Mouse (Mus musculus): Measurements from ENCODE around the gene Omp. TPM values are rescaled to one million over a fixed set of nuclear protein-coding genes. Genes with fewer than 3 reads are reported as not detected.
A peak's percentile ranks its signal among the peaks of the same experiment; 100 is the strongest.

The Omp gene
- polyA plus RNA-seq, 1 experiment from 2014 or later = 2.1 TPM

DNA sequence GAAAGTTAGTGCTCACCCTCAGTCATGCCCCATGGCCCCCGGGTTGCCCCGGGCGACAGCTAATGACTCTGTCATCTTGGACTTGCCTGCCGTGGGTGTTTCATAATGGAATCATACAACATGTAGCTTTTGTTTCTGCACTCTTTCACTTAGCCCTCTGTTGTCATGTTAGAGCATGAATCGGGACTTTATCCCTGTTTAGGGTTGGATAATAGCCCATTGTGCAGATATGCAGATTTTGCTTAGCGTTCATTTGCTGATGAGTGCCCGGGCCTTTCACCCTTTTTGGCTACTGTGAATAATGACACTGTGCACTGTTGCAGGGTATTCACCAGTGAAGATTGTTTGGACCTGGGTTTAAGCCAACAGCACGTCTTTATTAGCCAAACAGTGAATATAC is 41.3 kb upstream of the Omp start:
- ATAC-seq (ENCODE audit: insufficient read depth, low FRiP score) = no peak
- Histone ChIP-seq H3K9ac (ENCODE audit: low read length) (no peak overlapping the region), H3K4me2 (ENCODE audit: low read depth, low read length) (no peak overlapping the region), H3K4me3 (replicated peaks; ENCODE audit: low read length) (no peak overlapping the region), H3K9me3 (replicated peaks; ENCODE audit: control insufficient read depth, low read length) (no peaks in the 10 kb centered on the region), H3K36me3 (ENCODE audit: control insufficient read depth, insufficient read depth, low read length) (no peaks in the 10 kb centered on the region), H3K27ac (ENCODE audit: low read length) (no peak overlapping the region), H3K27me3 (ENCODE audit: control insufficient read depth, insufficient read depth, low read length) (0 out of 2 replicates have a peak, but pooled peaks cover under 1% of the 10 kb centered on the region), H3K4me1 (ENCODE audit: control insufficient read depth, insufficient read depth, low read length) (no peaks in the 10 kb centered on the region)
- WGBS = 69% methylated on average over 8 of the region's 8 CpGs

DNA sequence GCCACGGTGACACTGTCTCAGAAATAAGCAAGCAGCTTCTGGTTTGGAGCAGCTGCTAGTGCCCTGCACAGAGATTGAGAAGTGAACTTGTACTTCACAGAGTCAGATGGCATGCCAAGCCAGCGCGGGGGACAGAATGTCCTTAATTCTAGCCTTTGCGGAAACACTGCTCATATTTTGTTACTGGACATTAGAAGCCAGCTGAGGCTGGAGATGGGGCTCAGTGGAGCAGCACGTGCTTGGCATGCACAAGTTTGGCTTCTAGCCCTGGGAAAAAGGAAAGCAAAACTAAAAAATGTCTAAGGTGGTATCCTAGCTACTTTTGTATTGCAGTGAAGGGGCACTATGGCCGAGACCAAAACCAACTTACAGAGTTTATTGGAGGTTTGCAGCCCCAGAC is 40.0 kb upstream of the Omp start:
- H3K9me3 ChIP-seq (replicated peaks; ENCODE audit: control insufficient read depth, low read length) = no peaks in the 10 kb centered on the region
- H3K9ac ChIP-seq (ENCODE audit: low read length) = no peak overlapping the region
- H3K4me2 ChIP-seq (ENCODE audit: low read depth, low read length) = no peak overlapping the region
- no peaks in the 10 kb centered on the region for H3K27me3 ChIP-seq (ENCODE audit: control insufficient read depth, insufficient read depth, low read length)
- ATAC-seq (ENCODE audit: insufficient read depth, low FRiP score) = no peak
- H3K4me3 ChIP-seq (replicated peaks; ENCODE audit: low read length) = no peak overlapping the region
- no peaks in the 10 kb centered on the region for H3K4me1 ChIP-seq (ENCODE audit: control insufficient read depth, insufficient read depth, low read length)
- H3K36me3 ChIP-seq (ENCODE audit: control insufficient read depth, insufficient read depth, low read length) = no peaks in the 10 kb centered on the region
- no peak overlapping the region for H3K27ac ChIP-seq (ENCODE audit: low read length)
- WGBS = 79% methylated on average over 6 of the region's 6 CpGs

DNA sequence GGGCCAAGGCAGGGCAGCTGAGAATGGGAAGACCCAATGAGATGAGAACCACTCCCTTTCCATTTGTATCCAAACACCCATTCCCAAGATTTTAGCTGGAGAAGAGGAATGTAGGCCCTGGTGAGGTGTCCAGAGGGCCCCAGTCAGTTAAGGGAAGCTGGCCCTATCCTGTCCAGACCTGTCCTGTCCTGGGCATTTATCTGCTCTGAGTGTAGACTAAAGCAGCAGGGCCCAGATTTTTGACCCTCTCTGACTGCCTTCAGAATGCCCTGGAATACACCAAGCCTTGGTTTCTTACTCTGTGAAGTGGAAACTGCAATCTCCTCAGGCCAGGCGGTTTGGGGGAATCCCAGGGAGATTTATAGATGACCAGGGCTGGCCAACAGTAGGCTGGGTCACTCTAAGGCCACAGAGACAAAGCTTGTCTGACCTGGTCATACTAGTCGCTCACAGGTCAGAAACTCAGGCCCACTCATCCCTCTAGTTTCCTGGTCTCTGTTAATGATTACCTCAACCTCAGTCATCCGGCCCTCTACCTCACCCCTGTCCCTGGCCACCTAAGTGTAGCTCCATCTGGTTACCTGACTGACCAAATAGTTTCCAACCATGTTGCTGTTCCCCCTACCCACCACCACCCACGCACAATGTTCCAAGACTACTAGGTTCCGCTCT is 33.4 kb upstream of the Omp start:
- Histone ChIP-seq H3K9me3 (replicated peaks; ENCODE audit: control insufficient read depth, low read length) (no peaks in the 10 kb centered on the region), H3K27me3 (ENCODE audit: control insufficient read depth, insufficient read depth, low read length) (no peaks in the 10 kb centered on the region), H3K36me3 (ENCODE audit: control insufficient read depth, insufficient read depth, low read length) (no peaks in the 10 kb centered on the region), H3K4me3 (replicated peaks; ENCODE audit: low read length) (peak overlapping the region; percentile 76), H3K4me1 (ENCODE audit: control insufficient read depth, insufficient read depth, low read length) (peaks cover 17% of the 10 kb centered on the region), H3K9ac (ENCODE audit: low read length) (peak overlapping the region; percentile 83), H3K27ac (ENCODE audit: low read length) (peak overlapping the region; percentile 92), H3K4me2 (ENCODE audit: low read depth, low read length) (peak overlapping the region; percentile 87)
- 68% methylated on average over 5 of the region's 5 CpGs for WGBS
- peak; percentile 38; the same call in 1 of the 2 replicates for ATAC-seq (ENCODE audit: insufficient read depth, low FRiP score)

DNA sequence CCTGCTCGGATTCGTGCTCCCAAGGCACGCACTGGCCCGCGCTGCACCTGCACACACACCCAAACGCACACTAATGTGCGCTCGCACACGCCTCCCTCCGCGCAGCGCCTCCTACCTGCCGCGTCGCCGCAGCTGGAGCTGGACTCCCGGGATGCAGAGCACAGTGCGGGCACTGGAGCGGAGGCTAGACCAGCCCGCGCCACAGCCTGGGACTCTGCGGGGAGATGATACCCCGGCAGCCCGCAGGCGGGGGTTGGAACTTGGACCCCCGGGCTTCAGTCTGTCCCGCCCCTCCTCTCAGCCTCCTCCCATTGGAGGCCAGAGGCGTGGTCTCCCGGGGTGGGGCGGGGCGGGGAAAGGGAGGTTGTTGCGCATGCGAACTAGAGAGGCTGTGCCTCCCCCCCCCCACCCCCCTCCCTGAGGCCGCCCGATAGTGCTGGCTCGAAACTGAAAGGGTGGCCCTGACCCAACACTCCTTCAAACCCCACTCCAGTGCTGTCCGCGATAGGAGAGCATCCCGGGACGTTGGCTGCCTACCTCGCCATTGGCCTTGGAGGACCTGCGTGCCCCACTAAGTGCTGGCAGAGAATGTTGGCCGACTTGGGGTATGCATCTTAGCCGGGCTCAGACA is 32.7 kb upstream of the Omp start, which contains the start of gene Capn5:
TSS of gene Capn5 (minus strand) at position 346 of the 631 bp plus-strand sequence.
- Histone ChIP-seq H3K27ac (ENCODE audit: low read length) (peak within 1 kb of the TSS; percentile 92), H3K4me1 (ENCODE audit: control insufficient read depth, insufficient read depth, low read length) (peaks cover 17% of the 10 kb centered on the region), H3K27me3 (ENCODE audit: control insufficient read depth, insufficient read depth, low read length) (no peaks in the 10 kb centered on the region), H3K9ac (ENCODE audit: low read length) (peak within 1 kb of the TSS; percentile 83), H3K4me2 (ENCODE audit: low read depth, low read length) (peak within 1 kb of the TSS; percentile 87), H3K36me3 (ENCODE audit: control insufficient read depth, insufficient read depth, low read length) (no peaks in the 10 kb centered on the region), H3K4me3 (replicated peaks; ENCODE audit: low read length) (peak within 1 kb of the TSS; percentile 76), H3K9me3 (replicated peaks; ENCODE audit: control insufficient read depth, low read length) (no peaks in the 10 kb centered on the region)
- ATAC-seq (ENCODE audit: insufficient read depth, low FRiP score) = peak; percentile 86
- WGBS = 2% methylated on average over 43 of the region's 44 CpGs

DNA sequence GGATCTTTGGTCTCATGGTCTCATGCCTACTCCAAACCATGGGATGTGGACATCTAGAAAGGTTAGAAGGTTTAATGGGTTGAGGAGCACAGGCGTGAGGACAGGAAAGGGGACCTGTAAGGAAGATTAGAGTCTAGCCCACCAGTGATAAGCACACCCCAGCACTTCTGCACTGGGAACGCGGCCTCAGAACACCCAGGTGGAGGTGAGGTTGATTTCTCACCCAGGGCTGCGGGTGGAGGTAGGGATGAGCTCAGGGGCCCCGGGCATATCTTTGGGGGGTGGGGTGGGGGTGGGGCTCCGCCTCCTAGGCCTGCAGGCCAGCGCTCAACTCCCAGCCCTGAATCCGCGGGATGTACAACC is 32.2 kb upstream of the Omp start:
- peak overlapping the region; percentile 76 for H3K4me3 ChIP-seq (replicated peaks; ENCODE audit: low read length)
- no peaks in the 10 kb centered on the region for H3K27me3 ChIP-seq (ENCODE audit: control insufficient read depth, insufficient read depth, low read length)
- no peaks in the 10 kb centered on the region for H3K36me3 ChIP-seq (ENCODE audit: control insufficient read depth, insufficient read depth, low read length)
- WGBS = 2% methylated on average over 9 of the region's 9 CpGs
- H3K9ac ChIP-seq (ENCODE audit: low read length) = peak overlapping the region; percentile 83
- H3K27ac ChIP-seq (ENCODE audit: low read length) = peak overlapping the region; percentile 92
- ATAC-seq (ENCODE audit: insufficient read depth, low FRiP score) = no peak
- H3K9me3 ChIP-seq (replicated peaks; ENCODE audit: control insufficient read depth, low read length) = no peaks in the 10 kb centered on the region
- H3K4me1 ChIP-seq (ENCODE audit: control insufficient read depth, insufficient read depth, low read length) = peaks cover 21% of the 10 kb centered on the region
- H3K4me2 ChIP-seq (ENCODE audit: low read depth, low read length) = peak overlapping the region; percentile 87

DNA sequence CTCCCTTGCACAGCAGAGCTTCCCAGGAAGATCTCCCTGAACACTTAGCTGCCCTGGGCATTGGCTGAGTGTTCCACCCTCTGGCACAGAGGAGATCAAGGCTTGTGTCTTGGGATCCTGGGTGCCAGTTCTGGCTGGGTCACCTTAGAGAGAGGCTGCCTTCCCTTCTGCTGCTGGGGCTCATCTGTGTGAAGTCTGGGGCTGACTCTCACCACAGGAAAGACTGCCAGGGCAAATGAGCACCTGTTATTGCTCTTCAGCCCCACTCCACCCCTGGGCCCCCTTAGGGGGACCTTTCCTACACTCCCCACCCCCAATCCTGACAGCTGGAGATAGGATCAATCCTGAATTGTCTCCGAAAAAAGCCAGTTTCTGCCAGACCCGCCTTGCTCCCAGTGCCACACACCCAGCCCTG is 31.8 kb upstream of the Omp start:
- H3K27ac ChIP-seq (ENCODE audit: low read length) = peak overlapping the region; percentile 92
- no peak for ATAC-seq (ENCODE audit: insufficient read depth, low FRiP score)

DNA sequence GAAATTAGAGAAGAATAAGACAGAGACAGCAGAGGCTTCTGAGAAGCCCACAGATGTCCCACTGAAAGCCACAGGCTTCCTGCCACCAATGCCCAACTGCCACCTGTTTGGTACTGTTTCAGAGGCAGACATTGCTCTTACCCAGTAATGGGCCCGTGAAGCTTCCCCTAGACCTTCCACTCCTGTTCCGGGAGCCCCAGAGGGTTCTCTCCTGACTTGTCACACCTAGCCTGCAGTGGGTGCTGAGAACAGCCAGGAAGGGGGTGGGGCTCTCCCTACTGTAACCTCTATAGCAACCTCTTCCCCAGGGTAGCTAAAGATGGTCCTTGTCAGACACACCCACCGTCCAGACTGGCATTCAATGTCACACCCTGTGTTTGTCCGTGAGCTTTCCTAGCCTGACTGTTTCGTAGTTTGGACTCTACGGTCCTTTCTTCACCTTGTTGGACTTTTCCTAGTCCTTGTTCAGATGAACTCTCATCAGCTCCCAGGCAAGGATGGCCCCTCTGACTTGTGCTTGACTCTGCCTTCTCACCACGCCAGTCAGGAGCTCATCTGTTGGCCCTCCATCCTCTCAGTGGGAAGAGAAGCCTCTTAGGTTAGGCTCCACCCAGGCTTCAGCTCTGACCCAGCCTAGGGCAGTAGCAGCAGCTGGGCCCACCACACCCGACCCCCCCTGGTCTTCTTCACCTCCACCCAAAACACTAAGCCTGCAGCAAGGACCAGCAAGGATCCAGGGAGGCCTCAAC is 31.2 kb upstream of the Omp start:
- peaks cover 27% of the 10 kb centered on the region for H3K4me1 ChIP-seq (ENCODE audit: control insufficient read depth, insufficient read depth, low read length)
- 61% methylated on average over 8 of the region's 8 CpGs for WGBS
- H3K27ac ChIP-seq (ENCODE audit: low read length) = peak overlapping the region; percentile 92
- H3K9ac ChIP-seq (ENCODE audit: low read length) = peak overlapping the region; percentile 83
- H3K36me3 ChIP-seq (ENCODE audit: control insufficient read depth, insufficient read depth, low read length) = no peaks in the 10 kb centered on the region
- peak overlapping the region; percentile 76 for H3K4me3 ChIP-seq (replicated peaks; ENCODE audit: low read length)
- peak overlapping the region; percentile 87 for H3K4me2 ChIP-seq (ENCODE audit: low read depth, low read length)
- H3K27me3 ChIP-seq (ENCODE audit: control insufficient read depth, insufficient read depth, low read length) = no peaks in the 10 kb centered on the region
- no peaks in the 10 kb centered on the region for H3K9me3 ChIP-seq (replicated peaks; ENCODE audit: control insufficient read depth, low read length)
- ATAC-seq (ENCODE audit: insufficient read depth, low FRiP score) = no peak

More for the DNA sequence above, 31.8 kb upstream of the Omp start:
- peak overlapping the region; percentile 83 for H3K9ac ChIP-seq (ENCODE audit: low read length)
- H3K4me3 ChIP-seq (replicated peaks; ENCODE audit: low read length) = peak overlapping the region; percentile 76
- H3K27me3 ChIP-seq (ENCODE audit: control insufficient read depth, insufficient read depth, low read length) = no peaks in the 10 kb centered on the region
- H3K36me3 ChIP-seq (ENCODE audit: control insufficient read depth, insufficient read depth, low read length) = no peaks in the 10 kb centered on the region
- H3K4me2 ChIP-seq (ENCODE audit: low read depth, low read length) = peak overlapping the region; percentile 87
- WGBS = 45% methylated on average over 2 of the region's 2 CpGs
- no peaks in the 10 kb centered on the region for H3K9me3 ChIP-seq (replicated peaks; ENCODE audit: control insufficient read depth, low read length)
- peaks cover 22% of the 10 kb centered on the region for H3K4me1 ChIP-seq (ENCODE audit: control insufficient read depth, insufficient read depth, low read length)

DNA sequence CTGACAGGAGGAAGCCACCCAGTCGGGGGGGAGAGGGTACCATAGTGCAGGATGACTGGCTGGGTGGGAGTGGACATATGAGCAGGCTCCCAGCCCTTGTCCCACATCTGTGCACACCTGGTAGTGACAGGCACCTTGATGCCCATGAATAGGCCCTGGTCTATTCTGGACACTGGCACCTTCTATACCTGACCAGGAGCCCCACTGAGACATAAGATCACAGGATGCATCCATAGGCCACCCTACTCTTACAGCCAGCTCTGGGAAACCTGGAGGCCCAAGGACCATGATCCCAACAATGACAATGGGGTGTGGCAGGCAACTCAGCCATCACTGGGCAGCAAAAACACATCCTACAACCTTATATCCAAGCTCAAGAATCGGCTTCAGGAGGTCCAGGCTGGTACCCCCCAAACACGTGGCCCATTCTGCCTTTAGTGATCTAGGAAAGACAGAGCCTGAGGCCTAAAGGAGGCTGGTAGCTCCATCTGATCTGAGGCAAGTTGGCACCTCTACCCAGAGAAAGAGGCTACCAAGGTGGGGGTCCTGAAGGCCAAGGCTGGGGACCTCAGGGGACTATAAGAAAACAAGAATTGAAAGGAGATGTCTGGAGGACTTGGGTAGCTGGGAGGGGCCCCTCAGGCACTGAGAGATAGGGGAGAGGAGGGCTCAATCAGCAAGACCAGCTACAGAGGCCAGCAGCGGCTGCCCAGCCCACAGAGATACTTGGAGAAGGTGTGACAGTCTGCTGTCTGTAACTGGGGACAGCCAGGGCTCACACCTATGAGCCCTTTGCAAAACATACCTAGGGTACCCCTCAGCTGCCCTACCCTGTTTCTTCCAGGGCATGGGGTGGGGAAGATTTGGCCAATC is 29.8 kb upstream of the Omp start:
- peaks cover 39% of the 10 kb centered on the region for H3K4me1 ChIP-seq (ENCODE audit: control insufficient read depth, insufficient read depth, low read length)
- no peaks in the 10 kb centered on the region for H3K9me3 ChIP-seq (replicated peaks; ENCODE audit: control insufficient read depth, low read length)
- H3K4me3 ChIP-seq (replicated peaks; ENCODE audit: low read length) = no peak overlapping the region
- H3K9ac ChIP-seq (ENCODE audit: low read length) = no peak overlapping the region
- 78% methylated on average over 4 of the region's 4 CpGs for WGBS
- no peak overlapping the region for H3K27ac ChIP-seq (ENCODE audit: low read length)
- H3K27me3 ChIP-seq (ENCODE audit: control insufficient read depth, insufficient read depth, low read length) = no peaks in the 10 kb centered on the region
- no peak for ATAC-seq (ENCODE audit: insufficient read depth, low FRiP score)
- H3K4me2 ChIP-seq (ENCODE audit: low read depth, low read length) = no peak overlapping the region
- H3K36me3 ChIP-seq (ENCODE audit: control insufficient read depth, insufficient read depth, low read length) = no peaks in the 10 kb centered on the region

Data from stomach, embryonic 16.5 days (tissue).